Mouse (Mus musculus) heart, postnatal 0 days (tissue): ENCODE measurements around the gene Aasdhppt.

ENCODE experiments used
- CTCF ChIP-seq: IDR thresholded peaks from 2 replicates; pipeline ENCODE4 v1.5.1; 2016; ENCODE audit warnings: antibody characterized with exemption, control low read depth, low read depth
- EP300 ChIP-seq: IDR thresholded peaks from 2 replicates; pipeline ENCODE4 v1.6.1; 2016; ENCODE audit warnings: antibody characterized with exemption, low read depth

DNA sequence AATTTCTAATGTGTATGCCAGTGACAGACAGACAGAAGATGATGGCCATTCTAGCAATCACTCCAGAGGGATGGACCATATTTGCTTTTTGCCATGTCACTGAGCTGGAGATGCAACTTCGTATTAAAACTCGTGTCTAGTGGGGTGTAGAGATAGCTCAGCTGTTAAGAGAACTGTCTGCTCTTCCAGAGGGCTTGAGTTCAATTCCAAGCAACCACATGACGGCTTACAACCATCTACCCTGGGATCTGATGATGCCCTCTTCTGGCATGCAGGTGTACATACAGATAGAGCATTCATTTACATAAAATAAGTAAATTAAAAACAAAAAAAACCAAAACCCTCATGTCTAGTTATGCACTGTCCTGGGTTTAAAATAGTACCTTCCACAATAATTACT, 1.9 kb upstream of the Aasdhppt start:
- TF ChIP-seq CTCF (no peak), EP300 (no peak)
